ENCODE assay signal across 8 mouse cellular contexts in genomic region chr4:32982716-32983175, GRCm38 (mm10). TPM values are rescaled to one million over a fixed set of nuclear protein-coding genes. Genes with fewer than 3 reads are reported as not detected.
DNase-seq lines count a peak whose midpoint lies in the region; ATAC-seq and TF ChIP-seq lines count a peak whose summit lies in the region.

TSS of gene Rragd (plus strand) at chr4:32983037.

- H3K36me3 ChIP-seq in embryonic facial prominence, embryonic 15.5 days: no peaks in the 10 kb centered on the region
- H3K36me3 ChIP-seq in heart, embryonic 11.5 days (ENCODE audit: control insufficient read depth, insufficient read depth, low read length): no peaks in the 10 kb centered on the region
- H3K36me3 ChIP-seq in kidney, embryonic 16.5 days (ENCODE audit: insufficient read depth, low read length): no peaks in the 10 kb centered on the region
- no peaks in the 10 kb centered on the region for H3K36me3 ChIP-seq in liver, adult 2 months (ENCODE audit: control insufficient read depth, insufficient read depth, low read length)
- no peaks in the 10 kb centered on the region for H3K36me3 ChIP-seq in neural tube, embryonic 13.5 days

- H3K4me1 ChIP-seq in embryonic facial prominence, embryonic 15.5 days: peaks cover 17% of the 10 kb centered on the region
- peaks cover 31% of the 10 kb centered on the region for H3K4me1 ChIP-seq in heart, embryonic 11.5 days (ENCODE audit: control insufficient read depth, insufficient read depth, low read length)
- peaks cover 13% of the 10 kb centered on the region for H3K4me1 ChIP-seq in kidney, embryonic 16.5 days (ENCODE audit: insufficient read depth, low read length)
- H3K4me1 ChIP-seq in liver, adult 2 months (ENCODE audit: control insufficient read depth, insufficient read depth, low read length): 0 out of 2 replicates have a peak, but pooled peaks cover 2% of the 10 kb centered on the region
- H3K4me1 ChIP-seq in neural tube, embryonic 13.5 days (replicated peaks): peaks cover 31% of the 10 kb centered on the region

- peak; percentile 44 for ATAC-seq in embryonic facial prominence, embryonic 15.5 days (ENCODE audit: insufficient number of reproducible peaks, low FRiP score, low TSS enrichment, low read depth)
- ATAC-seq in heart, embryonic 11.5 days (replicated peaks; ENCODE audit: insufficient number of reproducible peaks, low FRiP score, low TSS enrichment): peak; percentile 61
- ATAC-seq in kidney, embryonic 16.5 days (ENCODE audit: low FRiP score, low TSS enrichment): peak; percentile 69
- peak; percentile 86 for ATAC-seq in neural tube, embryonic 13.5 days (ENCODE audit: low read depth)

- H3K9ac ChIP-seq in embryonic facial prominence, embryonic 15.5 days: peak within 1 kb of the TSS; percentile 64
- H3K9ac ChIP-seq in heart, embryonic 11.5 days (ENCODE audit: low read depth, low read length): peak within 1 kb of the TSS; percentile 86
- H3K9ac ChIP-seq in kidney, embryonic 16.5 days (replicated peaks; ENCODE audit: low read length): peak within 1 kb of the TSS; percentile 81
- peak within 1 kb of the TSS; percentile 69 for H3K9ac ChIP-seq in liver, adult 2 months (ENCODE audit: low read depth, low read length)
- H3K9ac ChIP-seq in neural tube, embryonic 13.5 days: peak within 1 kb of the TSS; percentile 81

- H3K4me2 ChIP-seq in embryonic facial prominence, embryonic 15.5 days (replicated peaks): peak within 1 kb of the TSS; percentile 100
- H3K4me2 ChIP-seq in heart, embryonic 11.5 days: peak within 1 kb of the TSS; percentile 72
- peak within 1 kb of the TSS; percentile 100 for H3K4me2 ChIP-seq in kidney, embryonic 16.5 days (replicated peaks; ENCODE audit: low read depth, low read length)
- H3K4me2 ChIP-seq in neural tube, embryonic 13.5 days: peak within 1 kb of the TSS; percentile 85

- TF ChIP-seq POLR2A in liver, adult 2 months (IDR thresholded peaks at IDR 0.05; ENCODE audit: extremely low read depth, insufficient read depth, low read length): no peak

- TF ChIP-seq CTCF in liver, adult 2 months (IDR thresholded peaks at IDR 0.05; ENCODE audit: low read depth, low read length): no peak

- peak within 1 kb of the TSS; percentile 72 for H3K4me3 ChIP-seq in embryonic facial prominence, embryonic 15.5 days (replicated peaks)
- peak within 1 kb of the TSS; percentile 78 for H3K4me3 ChIP-seq in heart, embryonic 11.5 days (ENCODE audit: low read depth, low read length)
- peak within 1 kb of the TSS; percentile 83 for H3K4me3 ChIP-seq in kidney, embryonic 16.5 days (ENCODE audit: low read length)
- peak within 1 kb of the TSS; percentile 73 for H3K4me3 ChIP-seq in liver, adult 2 months (ENCODE audit: insufficient read depth, low read depth, low read length)
- H3K4me3 ChIP-seq in neural tube, embryonic 13.5 days: peak within 1 kb of the TSS; percentile 56

- H3K79me2 ChIP-seq in liver, adult 2 months (ENCODE audit: control insufficient read depth, insufficient read depth, low read length): no peaks in the 10 kb centered on the region

- peak; percentile 73 for DNase-seq in embryo, embryonic 11 days
- no peak for DNase-seq in embryo, embryonic 10.5 days (ENCODE audit: low spot score)
- DNase-seq in liver, adult 2 months (ENCODE audit: extremely low read depth, low read depth, low spot score): no peak
- no peak for DNase-seq in natural killer cell, adult 2 months (ENCODE audit: low spot score in 2 of 2)

- H3K27ac ChIP-seq in embryonic facial prominence, embryonic 15.5 days (replicated peaks): peak within 1 kb of the TSS; percentile 72
- H3K27ac ChIP-seq in heart, embryonic 11.5 days (ENCODE audit: low read depth, low read length): peak within 1 kb of the TSS; percentile 88
- peak within 1 kb of the TSS; percentile 74 for H3K27ac ChIP-seq in kidney, embryonic 16.5 days (ENCODE audit: low read length)
- no peak within 1 kb of the TSS for H3K27ac ChIP-seq in liver, adult 2 months (replicated peaks; ENCODE audit: insufficient read depth, low read depth, low read length)
- peak within 1 kb of the TSS; percentile 87 for H3K27ac ChIP-seq in neural tube, embryonic 13.5 days (replicated peaks)

- H3K27me3 ChIP-seq in embryonic facial prominence, embryonic 15.5 days: no peaks in the 10 kb centered on the region
- H3K27me3 ChIP-seq in heart, embryonic 11.5 days (ENCODE audit: control insufficient read depth, insufficient read depth, low read length): no peaks in the 10 kb centered on the region
- 0 out of 2 replicates have a peak, but pooled peaks cover 4% of the 10 kb centered on the region for H3K27me3 ChIP-seq in kidney, embryonic 16.5 days (ENCODE audit: insufficient read depth, low read length)
- peaks cover 7% of the 10 kb centered on the region for H3K27me3 ChIP-seq in liver, adult 2 months (ENCODE audit: control insufficient read depth, insufficient read depth, low read length)
- no peaks in the 10 kb centered on the region for H3K27me3 ChIP-seq in neural tube, embryonic 13.5 days

- no peaks in the 10 kb centered on the region for H3K9me3 ChIP-seq in embryonic facial prominence, embryonic 15.5 days (replicated peaks)
- no peaks in the 10 kb centered on the region for H3K9me3 ChIP-seq in heart, embryonic 11.5 days (replicated peaks; ENCODE audit: control insufficient read depth, low read length)
- no peaks in the 10 kb centered on the region for H3K9me3 ChIP-seq in kidney, embryonic 16.5 days (ENCODE audit: low read length)
- H3K9me3 ChIP-seq in neural tube, embryonic 13.5 days: no peaks in the 10 kb centered on the region

- under 1% methylated on average over 15 of the region's 18 CpGs for whole genome bisulfite sequencing in embryonic facial prominence, embryonic 15.5 days
- WGBS in heart, embryonic 11.5 days (ENCODE audit: insufficient replicate concordance): under 1% methylated on average over 18 of the region's 18 CpGs
- under 1% methylated on average over 16 of the region's 18 CpGs for WGBS in kidney, embryonic 16.5 days
- WGBS in liver, adult 2 months: 4% methylated on average over 18 of the region's 18 CpGs
- WGBS in neural tube, embryonic 13.5 days: under 1% methylated on average over 14 of the region's 18 CpGs

RNA-seq across cellular contexts. Expression of gene Rragd, which starts in this region (rescaled TPM):
- polyA plus RNA-seq in embryonic facial prominence, embryonic 15.5 days (2015; fragmentation: Nextera tagmentation; extraction: Ambion mirVana): 18.6 and 20.0 TPM in 2 replicates
- polyA plus RNA-seq in heart, embryonic 11.5 days (2014; fragmentation: Nextera tagmentation; extraction: Ambion mirVana): 47.8 and 54.1 TPM in 2 replicates
- polyA plus RNA-seq in kidney, embryonic 16.5 days (2015; fragmentation: Nextera tagmentation; extraction: Ambion mirVana): 16.0 and 22.0 TPM in 2 replicates
- total RNA-seq in liver, adult 2 months (2014; rRNA removed): 1.5 and 1.6 TPM in 2 replicates
- 0.26 and 0.59 TPM in 2 replicates for polyA plus RNA-seq in liver, adult 2 months (2012; rRNA removed)
- 41.3 and 44.3 TPM in 2 replicates for polyA plus RNA-seq in neural tube, embryonic 13.5 days (2015; fragmentation: Nextera tagmentation; extraction: Ambion mirVana)

Comparison
In these comparisons a context has a peak if more than half of its experiments do, and no peak if none do; other contexts are left out.
1. RNA of gene Rragd (polyA plus RNA-seq): 47.8 to 54.1 TPM in heart, embryonic 11.5 days, 41.3 to 44.3 TPM in neural tube, embryonic 13.5 days, 18.6 to 20.0 TPM in embryonic facial prominence, embryonic 15.5 days and 16.0 to 22.0 TPM in kidney, embryonic 16.5 days; 0.26 to 0.59 TPM in liver, adult 2 months; every median in the first group is over 10 times any median in the second.
2. Peak in every context shown above with its lines, with median percentiles within 50 percentile points of each other: ATAC-seq, H3K4me2 ChIP-seq, H3K4me3 ChIP-seq and H3K9ac ChIP-seq.